Mouse (Mus musculus) erythroblast, embryonic 14.5 days (primary cell): Measurements from ENCODE around the gene Birc2. TPM values are rescaled to one million over a fixed set of nuclear protein-coding genes. Genes with fewer than 3 reads are reported as not detected.

ENCODE experiments used
- H3K27me3 ChIP-seq: 2 replicates; pipeline ENCODE4 v1.6.1; 2012; ENCODE audit warnings: inconsistent platforms; ENCODE audit not compliant: control insufficient read depth
- H3K36me3 ChIP-seq: 2 replicates; pipeline ENCODE4 v1.6.1; 2012; ENCODE audit warnings: mild to moderate bottlenecking, inconsistent platforms; ENCODE audit not compliant: control insufficient read depth
- H3K4me1 ChIP-seq: 2 replicates; pipeline ENCODE4 v1.6.1; 2012; ENCODE audit warnings: inconsistent platforms; ENCODE audit not compliant: control insufficient read depth
- H3K4me3 ChIP-seq: replicated peaks from 2 replicates; pipeline ENCODE3; 2012; ENCODE audit warnings: moderate library complexity, mild to moderate bottlenecking, inconsistent platforms
- H3K9me3 ChIP-seq: 2 replicates; pipeline ENCODE4 v1.6.1; 2012; ENCODE audit warnings: low read length, inconsistent platforms, mixed read lengths; ENCODE audit not compliant: control insufficient read depth
- GATA1 ChIP-seq: IDR thresholded peaks from 2 replicates; pipeline ENCODE4 v1.6.1; 2012; ENCODE audit warnings: low read length, inconsistent platforms, mixed read lengths
- TAL1 ChIP-seq: IDR thresholded peaks from 3 replicates; pipeline ENCODE4 v1.6.1; 2012; ENCODE audit warnings: low read length, inconsistent platforms, mixed read lengths
- polyA plus RNA-seq: library from polyadenylated mRNA; stranded (reverse); fragments of >175 nt; gene quantifications from 2 replicates; pipeline ENCODE4 v1.2.3, GENCODE M21; 2012

Gene Birc2
- polyA plus RNA-seq, 1 experiment: 0.47 TPM

GRCm38 (mm10) chr9:7780250-7781150, 56.4 kb downstream of the Birc2 start:
- peaks cover 68% of the 10 kb centered on the region for H3K36me3 ChIP-seq
- peaks cover 2% of the 10 kb centered on the region; the same call in 1 of the 2 replicates for H3K9me3 ChIP-seq
- H3K4me3 ChIP-seq: peak overlapping the region; percentile 7
- TF ChIP-seq TAL1 (no peak; the same call in 2 of the 3 replicates), GATA1 (no peak)
- no peaks in the 10 kb centered on the region for H3K27me3 ChIP-seq
- peaks cover 43% of the 10 kb centered on the region for H3K4me1 ChIP-seq

GRCm38 (mm10) chr9:7779786-7780185, 57.1 kb downstream of the Birc2 start:
- Histone ChIP-seq H3K36me3 (peaks cover 61% of the 10 kb centered on the region), H3K27me3 (no peaks in the 10 kb centered on the region), H3K9me3 (peaks cover 2% of the 10 kb centered on the region; the same call in 1 of the 2 replicates), H3K4me1 (peaks cover 44% of the 10 kb centered on the region), H3K4me3 (no peak overlapping the region)
- no peak for TF ChIP-seq GATA1
- no peak for TF ChIP-seq TAL1

GRCm38 (mm10) chr9:7778771-7779170, 58.1 kb downstream of the Birc2 start:
- H3K27me3 ChIP-seq: no peaks in the 10 kb centered on the region
- H3K4me1 ChIP-seq: peaks cover 48% of the 10 kb centered on the region
- TF ChIP-seq TAL1: no peak
- no peak for TF ChIP-seq GATA1
- peaks cover 59% of the 10 kb centered on the region for H3K36me3 ChIP-seq
- H3K4me3 ChIP-seq: no peak overlapping the region
- H3K9me3 ChIP-seq: peaks cover 2% of the 10 kb centered on the region; the same call in 1 of the 2 replicates

- peaks cover 47% of the 10 kb centered on the region for H3K4me1 ChIP-seq
- H3K4me3 ChIP-seq: no peak overlapping the region
- peaks cover 61% of the 10 kb centered on the region for H3K36me3 ChIP-seq
- TF ChIP-seq GATA1 (no peak), TAL1 (no peak)
- H3K9me3 ChIP-seq: no peaks in the 10 kb centered on the region
- no peaks in the 10 kb centered on the region for H3K27me3 ChIP-seq
These were observed 59.2 kb downstream of the Birc2 start for GRCm38 (mm10) chr9:7777652-7778051.

- Histone ChIP-seq H3K4me3 (no peak overlapping the region), H3K27me3 (no peaks in the 10 kb centered on the region), H3K9me3 (no peaks in the 10 kb centered on the region), H3K4me1 (peaks cover 47% of the 10 kb centered on the region), H3K36me3 (peaks cover 62% of the 10 kb centered on the region)
- TF ChIP-seq GATA1 (no peak), TAL1 (no peak)
These were observed 59.9 kb downstream of the Birc2 start for GRCm38 (mm10) chr9:7776940-7777339.

- H3K36me3 ChIP-seq: peaks cover 57% of the 10 kb centered on the region
- no peak for TF ChIP-seq TAL1
- no peak for TF ChIP-seq GATA1
- no peak overlapping the region for H3K4me3 ChIP-seq
- no peaks in the 10 kb centered on the region for H3K9me3 ChIP-seq
- H3K27me3 ChIP-seq: no peaks in the 10 kb centered on the region
- peaks cover 38% of the 10 kb centered on the region for H3K4me1 ChIP-seq
These were observed 60.9 kb downstream of the Birc2 start for GRCm38 (mm10) chr9:7775986-7776385.

GRCm38 (mm10) chr9:7775011-7775410, 61.9 kb downstream of the Birc2 start:
- Histone ChIP-seq H3K4me3 (no peak overlapping the region), H3K4me1 (peaks cover 33% of the 10 kb centered on the region), H3K36me3 (peaks cover 64% of the 10 kb centered on the region), H3K27me3 (no peaks in the 10 kb centered on the region), H3K9me3 (no peaks in the 10 kb centered on the region)
- TF ChIP-seq GATA1 (no peak), TAL1 (no peak)

- H3K27me3 ChIP-seq: no peaks in the 10 kb centered on the region
- H3K4me3 ChIP-seq: no peak overlapping the region
- TF ChIP-seq GATA1 (no peak), TAL1 (no peak)
- peaks cover 65% of the 10 kb centered on the region for H3K36me3 ChIP-seq
- H3K9me3 ChIP-seq: no peaks in the 10 kb centered on the region
- peaks cover 29% of the 10 kb centered on the region for H3K4me1 ChIP-seq
These were observed 62.3 kb downstream of the Birc2 start for GRCm38 (mm10) chr9:7774538-7774937.

GRCm38 (mm10) chr9:7773686-7774085, 63.2 kb downstream of the Birc2 start:
- TF ChIP-seq TAL1 (no peak), GATA1 (no peak)
- Histone ChIP-seq H3K9me3 (no peaks in the 10 kb centered on the region), H3K27me3 (no peaks in the 10 kb centered on the region), H3K4me1 (peaks cover 23% of the 10 kb centered on the region), H3K36me3 (peaks cover 66% of the 10 kb centered on the region), H3K4me3 (no peak overlapping the region)

- no peak overlapping the region for H3K4me3 ChIP-seq
- H3K27me3 ChIP-seq: no peaks in the 10 kb centered on the region
- no peak for TF ChIP-seq TAL1
- no peak for TF ChIP-seq GATA1
- H3K4me1 ChIP-seq: peaks cover 21% of the 10 kb centered on the region
- H3K36me3 ChIP-seq: peaks cover 68% of the 10 kb centered on the region
- H3K9me3 ChIP-seq: no peaks in the 10 kb centered on the region
These were observed 64.0 kb downstream of the Birc2 start for GRCm38 (mm10) chr9:7772773-7773454.
